Mouse (Mus musculus) liver, embryonic 11.5 days (tissue): Measurements from ENCODE around the gene Rnase10. TPM values are rescaled to one million over a fixed set of nuclear protein-coding genes. Genes with fewer than 3 reads are reported as not detected.
"Not testable (repeated sequence)": the region's sequence is repeated elsewhere in the genome, so short reads cannot be mapped to it uniquely, and the experiment has no call there.

Experiments
- ATAC-seq: fragments of 200-750 bp; cut with Nextera tagmentation; replicated peaks from 2 replicates; pipeline ENCODE4 v1.8.0; 2017; ENCODE audit warnings: moderate number of reproducible peaks, mild to moderate bottlenecking, moderate TSS enrichment, moderate library complexity; ENCODE audit not compliant: low FRiP score
- DNase-seq: peaks from one replicate; pipeline ENCODE4 v3.0.0-alpha.2; 2017; ENCODE audit warnings: low spot score
- H3K27ac ChIP-seq: fragments of 300-500 bp; sonication (generic); 2 replicates; pipeline ENCODE4 v1.5.1; 2014; ENCODE audit warnings: mild to moderate bottlenecking, low read depth, low read length, control low read depth
- H3K27me3 ChIP-seq: fragments of 300-500 bp; sonication (generic); replicated peaks from 2 replicates; pipeline ENCODE4 v1.6.1; 2014; ENCODE audit warnings: low read length, mixed read lengths; ENCODE audit not compliant: control insufficient read depth, insufficient read depth
- H3K36me3 ChIP-seq: fragments of 300-500 bp; sonication (generic); 2 replicates; pipeline ENCODE4 v1.6.1; 2014; ENCODE audit warnings: mild to moderate bottlenecking, low read length, moderate library complexity, mixed read lengths; ENCODE audit not compliant: control insufficient read depth, insufficient read depth
- H3K4me1 ChIP-seq: fragments of 300-500 bp; sonication (generic); replicated peaks from 2 replicates; pipeline ENCODE4 v1.6.1; 2014; ENCODE audit warnings: low read length, mixed read lengths; ENCODE audit not compliant: control insufficient read depth, insufficient read depth
- H3K4me2 ChIP-seq: fragments of 300-500 bp; sonication (generic); 2 replicates; pipeline ENCODE4 v1.6.1; 2014; ENCODE audit warnings: mild to moderate bottlenecking, control low read depth, moderate library complexity
- H3K4me3 ChIP-seq: fragments of 300-500 bp; sonication (generic); 2 replicates; pipeline ENCODE4 v1.5.1; 2014; ENCODE audit warnings: low read depth, low read length, control low read depth
- H3K9ac ChIP-seq: fragments of 300-500 bp; sonication (generic); 2 replicates; pipeline ENCODE4 v1.6.1; 2014; ENCODE audit warnings: low read depth, low read length, control low read depth
- H3K9me3 ChIP-seq: fragments of 300-500 bp; sonication (generic); 2 replicates; pipeline ENCODE4 v1.6.1; 2016; ENCODE audit warnings: low read length, inconsistent platforms, mixed read lengths; ENCODE audit not compliant: control insufficient read depth
- WGBS: fragments of 180-500 bp; shearing (Covaris S2); extraction: QIAGEN DNeasy Blood & Tissue Kit; methylation state at CpG from one replicate; pipeline ENCODE4 v1.1.7; 2014; 5-methylcytosine and 5-hydroxymethylcytosine counted together
- polyA plus RNA-seq: library from polyadenylated mRNA; unstranded; fragments of >200 nt; fragmentation: Nextera tagmentation; extraction: Ambion mirVana; gene quantifications from 2 replicates; pipeline ENCODE4 v1.2.1, GENCODE M21; 2014

Rnase10 gene
- polyA plus RNA-seq, 1 experiment from 2014 or later: not detected

- no peaks in the 10 kb centered on the region for H3K9me3 ChIP-seq
- H3K4me2 ChIP-seq: no peak overlapping the region
- H3K36me3 ChIP-seq: no peaks in the 10 kb centered on the region
- 42% methylated on average over 5 of the region's 5 CpGs for WGBS
- H3K9ac ChIP-seq: no peak overlapping the region
- H3K4me1 ChIP-seq: 0 out of 2 replicates have a peak, but pooled peaks cover 5% of the 10 kb centered on the region
- ATAC-seq: no peak
- DNase-seq: no peak
- no peaks in the 10 kb centered on the region for H3K27me3 ChIP-seq
- no peak overlapping the region for H3K27ac ChIP-seq
- H3K4me3 ChIP-seq: no peak overlapping the region
These were observed 32.5 kb upstream of the Rnase10 start for GRCm38 (mm10) chr14:50975001-50975400.

GRCm38 (mm10) chr14:50976674-50977073 is 30.9 kb upstream of the Rnase10 start:
- DNase-seq (no peak), ATAC-seq (no peak)
- H3K4me2 ChIP-seq: no peak overlapping the region; the same call in 1 of the 2 replicates
- H3K9me3 ChIP-seq: no peaks in the 10 kb centered on the region
- no peaks in the 10 kb centered on the region for H3K4me1 ChIP-seq
- H3K9ac ChIP-seq: no peak overlapping the region
- 37% methylated on average over 9 of the region's 9 CpGs for WGBS
- H3K27me3 ChIP-seq: no peaks in the 10 kb centered on the region
- no peak overlapping the region for H3K27ac ChIP-seq
- no peaks in the 10 kb centered on the region for H3K36me3 ChIP-seq
- no peak overlapping the region for H3K4me3 ChIP-seq

GRCm38 (mm10) chr14:50978451-50978850 is 29.1 kb upstream of the Rnase10 start:
- not testable (repeated sequence) for H3K9me3 ChIP-seq, H3K9ac ChIP-seq, DNase-seq, H3K4me2 ChIP-seq, ATAC-seq, H3K36me3 ChIP-seq, H3K27ac ChIP-seq, H3K4me3 ChIP-seq, H3K4me1 ChIP-seq, H3K27me3 ChIP-seq
- WGBS: 60% methylated on average over 6 of the region's 6 CpGs

GRCm38 (mm10) chr14:50979631-50980030 is 27.9 kb upstream of the Rnase10 start:
- Histone ChIP-seq H3K9ac (no peak overlapping the region), H3K4me3 (no peak overlapping the region), H3K9me3 (no peaks in the 10 kb centered on the region), H3K27me3 (no peaks in the 10 kb centered on the region), H3K4me2 (no peak overlapping the region), H3K36me3 (no peaks in the 10 kb centered on the region), H3K27ac (no peak overlapping the region), H3K4me1 (no peaks in the 10 kb centered on the region)
- no peak for DNase-seq
- ATAC-seq: no peak

DNA sequence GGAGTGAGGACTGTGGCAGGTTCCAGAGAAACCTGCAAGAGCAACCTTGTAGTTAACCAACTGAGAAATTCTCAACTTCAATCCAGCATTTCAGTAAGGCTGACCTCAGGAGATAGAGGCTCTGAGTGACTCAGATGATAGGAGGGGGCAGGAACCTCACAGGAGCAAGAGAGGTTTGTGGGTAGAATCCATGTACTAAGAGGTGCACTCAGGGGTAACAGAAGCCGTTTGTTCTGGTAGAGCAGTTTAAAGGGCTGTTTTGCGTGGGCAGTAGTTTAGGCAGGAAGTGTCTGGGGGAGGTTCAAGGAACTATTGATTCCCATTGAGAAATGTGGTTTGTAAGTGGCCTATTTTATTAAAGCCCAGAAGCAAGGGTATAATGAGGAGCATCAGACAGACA is 26.3 kb upstream of the Rnase10 start:
- no peaks in the 10 kb centered on the region for H3K27me3 ChIP-seq

DNA sequence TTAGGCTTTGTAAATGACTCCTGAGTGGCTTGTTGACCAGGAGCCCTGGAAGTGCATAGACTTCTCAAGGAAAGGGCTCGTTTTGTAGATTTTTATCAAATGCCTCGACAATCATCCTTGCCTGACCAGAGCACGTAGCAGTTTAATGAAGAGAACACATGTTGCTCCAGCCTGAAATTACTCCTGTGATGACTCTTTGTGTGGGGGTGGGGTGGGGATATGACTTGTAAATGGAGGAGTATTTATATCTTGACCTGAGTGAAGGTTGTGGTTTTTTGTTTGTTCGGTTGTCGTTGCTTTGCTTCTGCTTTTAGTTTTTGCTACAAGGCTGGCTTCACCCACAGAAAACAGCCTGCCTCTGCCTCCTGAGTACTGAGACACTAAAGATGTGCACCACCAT is 25.7 kb upstream of the Rnase10 start:
- Histone ChIP-seq H3K9ac (no peak overlapping the region), H3K4me3 (no peak overlapping the region), H3K9me3 (no peaks in the 10 kb centered on the region), H3K36me3 (no peaks in the 10 kb centered on the region), H3K4me2 (no peak overlapping the region), H3K4me1 (no peaks in the 10 kb centered on the region), H3K27me3 (no peaks in the 10 kb centered on the region), H3K27ac (no peak overlapping the region)
- WGBS: 37% methylated on average over 5 of the region's 5 CpGs
- no peak for ATAC-seq
- DNase-seq: no peak

More for the DNA sequence above, 26.3 kb upstream of the Rnase10 start:
- Histone ChIP-seq H3K36me3 (no peaks in the 10 kb centered on the region), H3K4me3 (no peak overlapping the region), H3K4me1 (no peaks in the 10 kb centered on the region), H3K27ac (no peak overlapping the region), H3K9ac (no peak overlapping the region), H3K4me2 (no peak overlapping the region), H3K9me3 (no peaks in the 10 kb centered on the region)
- DNase-seq (no peak), ATAC-seq (no peak)
- 32% methylated on average over 2 of the region's 2 CpGs for WGBS

DNA sequence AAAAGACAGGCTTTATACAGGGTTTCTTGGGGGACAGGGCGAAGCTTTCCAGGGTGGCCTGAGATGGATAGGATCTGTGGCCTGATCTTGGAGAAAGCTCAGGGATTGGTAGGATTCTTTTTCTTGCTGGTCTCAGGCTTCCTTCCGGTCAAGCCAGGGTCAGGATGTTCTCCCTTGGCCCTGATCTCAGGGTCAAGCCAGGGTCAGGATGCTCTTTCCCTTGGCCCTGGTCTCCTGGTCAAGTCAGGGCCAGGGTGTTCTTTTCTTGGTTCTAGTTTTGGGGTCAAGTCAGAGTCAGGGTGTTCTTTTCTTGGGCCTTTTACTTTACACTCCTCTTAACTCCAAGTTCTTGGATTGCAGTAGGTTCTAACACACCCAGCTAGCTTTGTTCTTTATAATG is 19.9 kb upstream of the Rnase10 start:
- no peak overlapping the region for H3K27ac ChIP-seq

DNA sequence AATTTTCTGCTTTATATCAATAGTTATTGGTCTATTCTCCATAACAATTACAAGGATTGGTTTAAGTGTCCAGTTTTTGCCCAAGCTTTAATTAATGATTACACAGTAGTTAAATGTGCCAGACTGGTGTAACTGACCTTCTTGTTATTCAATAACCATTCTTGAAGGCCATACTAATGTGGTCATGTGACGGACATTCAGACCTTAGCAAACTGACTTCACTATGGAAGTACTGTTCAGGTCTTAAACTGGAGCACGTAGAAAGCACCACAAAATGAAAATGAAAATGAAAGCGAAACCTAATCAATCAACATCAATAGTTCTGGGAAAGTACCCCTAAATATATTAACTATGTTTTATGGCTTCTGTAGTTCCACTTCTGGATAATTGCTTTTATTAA is 16.5 kb upstream of the Rnase10 start:
- no peak for DNase-seq
- WGBS: 79% methylated on average over 3 of the region's 3 CpGs
- Histone ChIP-seq H3K27ac (no peak overlapping the region), H3K4me3 (no peak overlapping the region), H3K27me3 (no peaks in the 10 kb centered on the region), H3K9ac (no peak overlapping the region), H3K9me3 (no peaks in the 10 kb centered on the region), H3K36me3 (no peaks in the 10 kb centered on the region), H3K4me1 (no peaks in the 10 kb centered on the region), H3K4me2 (no peak overlapping the region)
- no peak for ATAC-seq

More for the DNA sequence above, 19.9 kb upstream of the Rnase10 start:
- Histone ChIP-seq H3K36me3 (no peaks in the 10 kb centered on the region), H3K9ac (no peak overlapping the region), H3K4me1 (no peaks in the 10 kb centered on the region), H3K4me2 (no peak overlapping the region), H3K4me3 (no peak overlapping the region), H3K9me3 (no peaks in the 10 kb centered on the region), H3K27me3 (no peaks in the 10 kb centered on the region)
- WGBS: 84% methylated on average over 2 of the region's 2 CpGs
- ATAC-seq (no peak), DNase-seq (no peak)

- ATAC-seq: no peak
- 39% methylated on average over 3 of the region's 3 CpGs for WGBS
- Histone ChIP-seq H3K27ac (no peak overlapping the region), H3K4me1 (no peaks in the 10 kb centered on the region), H3K36me3 (no peaks in the 10 kb centered on the region), H3K4me2 (no peak overlapping the region), H3K4me3 (no peak overlapping the region), H3K27me3 (no peaks in the 10 kb centered on the region), H3K9me3 (no peaks in the 10 kb centered on the region), H3K9ac (no peak overlapping the region)
- no peak for DNase-seq
These were observed 10.5 kb upstream of the Rnase10 start for GRCm38 (mm10) chr14:50997088-50997487.
